Mouse (Mus musculus): ENCODE measurements at regions not wholly inside any gene's neighbourhood (a gene's known extent, or its start where the extent isn't known, plus 50 kb on each side); places are given as distances from the start of the nearest gene placed in this dataset.
A peak's percentile ranks its signal among the peaks of the same experiment; 100 is the strongest.

DNA sequence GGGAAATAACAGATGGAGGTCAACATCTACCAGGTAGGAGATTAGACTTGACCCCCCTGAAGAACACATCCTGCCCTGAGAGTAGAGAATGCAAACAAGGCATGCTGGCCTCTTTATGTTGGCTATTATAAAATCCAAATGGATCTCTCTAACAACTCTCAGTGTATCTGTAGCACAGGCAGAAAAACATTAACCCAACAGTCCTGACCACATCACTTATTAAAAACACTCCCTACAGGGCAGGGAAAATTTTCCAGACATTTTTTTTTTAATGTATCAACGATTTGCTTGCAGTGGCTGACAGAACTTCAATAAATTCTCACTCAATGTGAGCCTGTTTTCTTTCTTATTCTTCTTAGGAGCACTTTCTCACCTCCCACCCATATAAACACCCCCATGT, 511.4 kb downstream of the Cdk5rap2 start:
- DNase-seq, result no peak

DNA sequence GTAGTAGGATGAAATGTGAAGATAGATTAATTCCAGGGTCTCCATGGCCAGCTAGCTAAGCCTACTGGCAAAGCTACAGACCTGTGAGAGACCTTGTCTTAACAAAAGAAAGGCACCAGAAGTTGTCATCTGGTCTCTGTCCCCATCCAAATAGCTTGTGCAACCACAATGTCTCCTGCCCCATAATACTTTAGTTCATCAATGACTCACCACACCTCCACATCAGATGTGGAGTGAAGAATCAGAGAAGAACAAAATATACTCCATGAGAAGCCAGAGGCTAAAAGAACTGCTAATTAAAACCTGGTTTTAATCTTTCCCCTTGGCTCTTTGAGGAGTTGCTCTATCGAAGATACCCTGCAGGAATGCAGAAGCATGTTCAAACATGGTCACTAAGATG, 514.1 kb downstream of the Cdk5rap2 start:
- DNase-seq, result no peak

DNA sequence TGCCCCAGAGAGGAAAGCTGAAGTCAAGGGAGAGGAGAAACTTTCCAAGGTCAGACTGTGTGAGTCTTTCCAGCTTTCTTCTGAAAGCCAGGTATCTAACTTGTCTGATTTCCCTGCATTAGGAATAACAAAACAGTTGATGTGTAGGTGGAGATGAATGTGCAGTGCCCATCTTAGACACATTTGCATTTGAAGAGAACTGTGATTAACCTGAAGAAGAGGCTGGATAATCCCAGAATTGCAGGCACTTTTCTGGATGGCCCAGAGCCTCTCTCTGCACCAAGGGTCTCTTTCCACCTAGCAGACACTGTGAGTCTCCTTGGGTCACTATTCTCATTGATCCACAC, 517.4 kb downstream of the Cdk5rap2 start:
- no peak for DNase-seq

DNA sequence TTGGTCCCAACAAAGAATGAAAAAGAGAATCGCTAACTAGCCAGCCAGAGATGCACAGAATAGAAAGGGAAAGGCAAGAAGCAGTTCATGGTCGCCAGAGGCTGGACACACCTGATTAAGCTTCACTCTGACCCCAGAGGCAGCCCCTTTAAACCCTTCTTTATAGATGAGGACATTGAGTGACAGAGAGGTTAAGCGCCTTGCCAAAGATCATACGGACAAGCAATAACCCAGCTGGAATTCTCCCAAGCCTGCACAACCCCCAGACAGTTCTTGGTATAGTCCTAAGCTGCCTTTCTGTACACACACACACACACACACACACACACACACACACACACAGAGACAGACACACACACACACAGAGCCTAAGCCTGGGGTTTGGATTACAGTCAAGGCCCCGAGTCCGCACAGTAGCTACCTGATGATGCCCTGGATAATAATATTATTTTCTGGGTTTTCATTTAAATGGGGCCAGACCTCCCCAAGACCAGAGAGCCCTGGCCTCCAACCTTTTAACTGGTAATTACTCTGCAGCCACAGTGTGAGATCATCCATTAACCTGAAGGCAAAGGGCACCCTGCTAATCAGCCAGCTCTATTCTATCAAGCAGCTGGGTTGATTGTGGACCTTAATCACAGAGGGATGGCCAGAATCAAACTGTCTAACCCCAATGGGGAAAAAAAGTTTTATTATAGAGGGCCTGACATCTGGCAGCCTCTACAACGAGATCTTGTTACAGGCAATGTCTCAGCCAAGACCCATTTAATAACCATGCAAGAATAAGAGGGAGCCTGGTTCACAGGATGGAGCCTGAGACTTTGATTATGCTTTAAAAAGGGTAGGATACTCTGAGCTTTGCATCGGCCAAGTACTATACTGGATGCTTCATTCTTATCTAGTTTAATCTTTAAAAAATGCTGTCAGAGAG, 518.1 kb downstream of the Cdk5rap2 start:
- no peak for DNase-seq

DNA sequence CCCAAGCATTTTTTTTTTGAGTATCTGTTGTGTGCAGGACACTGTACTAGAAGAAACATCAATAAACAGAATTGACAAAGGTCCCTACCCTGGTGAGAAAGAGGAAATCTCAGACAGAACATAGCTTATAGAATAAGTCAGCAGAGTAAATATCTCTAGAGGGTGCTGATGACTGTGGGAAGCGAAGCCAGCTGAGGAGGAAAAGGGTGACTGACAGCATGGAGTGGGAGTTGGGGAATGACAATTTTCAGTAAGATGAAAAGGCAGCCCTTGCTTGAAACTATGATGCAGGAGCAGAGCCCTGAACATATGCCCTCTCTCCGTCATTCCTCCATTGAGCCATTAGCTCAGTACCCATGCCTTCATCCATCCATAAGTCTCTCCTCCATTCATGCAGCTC, 519.6 kb downstream of the Cdk5rap2 start:
- no peak for DNase-seq

DNA sequence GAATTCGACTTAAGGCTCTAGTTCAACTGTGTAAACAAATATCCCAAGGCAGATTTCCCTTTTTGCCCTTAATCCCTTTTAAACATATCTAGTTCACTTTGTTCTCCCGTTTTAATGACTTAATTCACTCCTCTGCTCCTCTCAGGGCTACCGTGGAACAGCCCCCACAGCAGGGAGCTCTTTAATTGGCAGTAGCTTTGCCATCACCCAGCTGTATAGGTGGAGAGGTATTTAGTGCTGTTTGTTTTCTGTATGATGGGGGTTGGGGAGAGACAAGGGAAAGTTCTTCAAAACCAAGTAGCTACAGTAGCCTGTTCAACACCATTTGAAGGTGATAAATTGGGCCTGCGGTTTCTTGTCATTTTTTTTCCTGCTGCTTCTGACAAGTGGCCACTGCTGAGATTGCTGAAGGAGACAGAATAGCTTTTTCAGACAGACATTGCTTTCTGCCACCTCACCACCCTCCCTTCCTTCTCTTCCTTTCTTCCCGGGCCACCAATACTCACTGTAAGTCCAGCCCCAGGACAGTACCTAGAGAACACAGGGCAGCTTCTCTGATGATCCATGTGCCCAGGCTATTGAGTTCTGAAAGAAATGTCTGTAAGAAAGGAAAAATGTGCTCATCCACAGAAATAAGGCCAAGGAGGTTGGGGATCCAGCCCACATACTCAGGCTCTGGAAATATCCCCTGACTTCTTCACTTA, 520.2 kb downstream of the Cdk5rap2 start:
- no peak for DNase-seq

DNA sequence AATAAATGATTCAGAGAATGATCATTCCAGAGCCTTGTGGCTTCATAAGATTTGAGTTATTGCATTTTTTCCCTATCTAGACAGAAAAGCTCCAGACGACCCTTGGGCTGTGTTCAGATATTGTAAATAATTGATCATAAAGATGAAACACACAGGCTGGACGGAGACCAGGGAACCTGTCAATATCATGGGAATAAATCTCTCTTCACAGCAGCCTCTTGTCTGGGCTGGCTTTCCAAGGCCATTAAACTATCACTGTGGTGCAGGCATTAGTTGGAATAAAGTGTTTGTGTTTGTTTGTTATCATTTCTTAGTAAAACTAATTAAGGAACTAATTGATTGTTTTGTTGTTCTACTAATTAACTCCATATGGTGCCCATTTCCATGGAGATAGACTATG, 533.5 kb downstream of the Cdk5rap2 start:
- DNase-seq, result no peak

DNA sequence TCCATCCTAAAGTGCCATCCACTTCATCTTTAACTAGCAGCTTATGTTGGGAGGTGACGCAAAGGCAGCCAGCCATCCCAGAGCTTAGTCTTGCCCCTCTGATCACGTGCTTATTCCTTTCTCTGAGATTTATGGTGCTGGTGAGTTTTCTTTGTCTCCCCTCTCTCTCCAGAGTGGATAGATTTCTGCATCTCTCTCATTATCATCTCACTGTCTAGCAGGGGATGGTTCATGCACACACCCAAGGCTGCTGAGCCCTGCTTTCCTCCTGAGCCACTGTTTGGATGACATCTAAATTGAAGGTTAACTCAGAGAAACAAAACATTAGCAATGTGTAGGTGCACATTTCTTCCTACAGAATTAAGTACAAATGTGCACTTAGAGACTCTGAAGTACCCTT, 539.6 kb downstream of the Cdk5rap2 start:
- no peak for DNase-seq

DNA sequence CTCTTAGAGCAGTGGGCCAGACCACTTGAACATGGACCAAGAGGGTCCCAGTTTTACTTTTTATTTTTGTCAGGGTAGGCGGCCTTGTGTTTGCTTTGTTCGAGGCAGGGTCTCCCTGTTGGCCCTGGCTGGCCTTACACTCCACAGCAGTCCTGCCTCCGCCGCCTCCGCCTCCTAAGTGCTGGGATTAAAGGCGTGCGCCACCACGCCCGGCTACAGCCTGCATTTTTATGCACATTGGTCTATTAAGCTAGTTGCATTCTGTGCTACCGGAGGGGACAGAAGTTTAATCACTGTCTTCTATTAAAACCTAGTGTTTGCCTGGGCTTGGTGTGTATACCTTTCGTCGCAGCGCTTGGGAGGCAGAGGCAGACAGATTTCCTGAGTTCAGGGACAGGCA, 555.2 kb downstream of the Cdk5rap2 start:
- no peak for DNase-seq

DNA sequence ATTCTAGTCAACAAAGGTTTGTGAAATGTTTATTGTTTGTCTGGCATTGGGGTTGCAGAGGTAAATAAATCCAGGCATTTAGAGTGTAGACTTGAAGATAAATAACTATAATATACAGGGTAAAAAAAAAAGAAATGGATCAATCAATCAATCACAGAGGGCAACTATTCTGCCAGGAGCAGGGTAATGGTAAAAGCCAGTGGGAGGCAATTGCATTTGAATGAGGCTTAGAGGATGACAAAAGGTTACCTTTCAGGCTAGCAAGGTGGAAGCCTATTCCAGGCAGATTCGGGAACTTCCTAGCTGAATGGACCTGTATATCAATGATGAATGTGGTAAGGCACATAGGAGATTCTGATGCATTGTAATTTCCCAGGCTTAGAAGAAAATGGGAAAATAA, 557.6 kb downstream of the Cdk5rap2 start:
- DNase-seq, result no peak

DNA sequence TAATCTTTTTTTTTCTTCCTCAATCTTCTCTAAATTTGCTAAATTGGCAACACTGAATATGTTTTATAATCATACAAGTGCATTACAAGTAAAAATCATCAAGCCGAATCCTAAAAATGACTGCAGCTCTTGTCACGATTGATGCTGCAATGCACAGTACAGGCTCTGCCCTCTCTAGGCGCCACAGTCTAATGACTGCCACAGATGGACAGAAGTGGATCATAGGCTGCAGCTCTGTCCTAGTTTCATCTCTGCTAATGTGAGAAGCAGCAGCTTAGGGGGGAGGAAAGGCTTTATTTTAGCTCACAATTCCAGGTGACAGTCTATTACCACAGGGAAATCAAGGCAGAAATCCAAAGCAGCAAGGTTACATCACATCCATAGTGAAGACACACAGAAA, 560.8 kb downstream of the Cdk5rap2 start:
- DNase-seq, result peak; percentile 8

DNA sequence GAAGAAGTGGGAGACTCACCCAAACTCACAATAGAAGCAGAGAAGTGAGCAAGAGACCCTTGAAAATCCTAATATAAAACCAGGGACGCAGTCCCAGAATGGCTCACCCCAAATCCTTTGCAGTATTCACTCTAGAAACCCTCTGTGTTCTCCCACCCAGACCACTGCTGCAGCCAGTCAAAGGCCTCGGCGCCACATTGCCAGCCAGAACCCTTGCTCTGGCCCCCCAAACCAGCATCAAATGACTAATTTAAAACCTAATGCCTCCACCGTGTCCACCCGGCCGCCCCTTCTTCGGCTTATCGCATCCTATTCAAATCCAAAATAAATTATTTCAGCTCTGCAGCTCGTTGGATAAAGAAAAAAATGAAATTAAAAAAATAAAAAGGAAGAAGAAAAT, 570.4 kb downstream of the Cdk5rap2 start:
- DNase-seq, result no peak

DNA sequence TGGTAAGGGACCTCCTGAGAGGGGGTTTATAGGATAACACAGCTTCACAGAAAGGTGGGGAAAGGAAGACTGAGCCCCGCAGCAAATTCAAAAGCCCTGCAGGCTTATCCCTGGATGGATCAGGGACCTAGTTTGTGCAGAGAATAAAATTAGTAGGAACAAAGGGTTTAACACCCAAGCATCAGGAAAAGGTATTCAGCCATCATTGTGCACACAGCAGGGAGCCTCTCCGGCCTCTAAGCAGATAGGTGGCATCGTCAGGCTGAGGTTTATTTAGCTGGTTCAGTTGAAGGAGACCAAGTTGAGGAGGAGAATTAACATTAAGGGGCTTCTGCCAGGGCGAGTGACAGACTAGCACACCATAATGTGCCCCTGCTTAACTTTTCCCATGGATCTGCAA, 571.3 kb downstream of the Cdk5rap2 start:
- DNase-seq, result no peak

DNA sequence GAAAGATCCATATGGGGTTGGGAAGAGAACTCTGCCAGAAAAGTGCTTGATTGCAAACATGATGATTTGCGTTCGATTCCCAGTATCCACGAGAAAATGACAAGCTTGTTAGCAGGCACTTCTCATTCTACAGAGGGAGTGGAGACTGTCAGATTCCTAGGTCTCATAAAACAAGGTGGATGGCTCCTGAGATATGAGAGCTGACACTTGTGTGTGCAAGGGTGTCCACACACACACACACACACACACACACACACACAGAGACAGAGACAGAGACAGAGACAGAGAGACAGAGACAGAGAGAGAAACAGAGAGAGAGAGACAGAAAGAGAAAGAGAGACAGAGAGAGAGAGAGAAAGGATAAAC, 585.4 kb downstream of the Cdk5rap2 start:
- DNase-seq, result no peak

DNA sequence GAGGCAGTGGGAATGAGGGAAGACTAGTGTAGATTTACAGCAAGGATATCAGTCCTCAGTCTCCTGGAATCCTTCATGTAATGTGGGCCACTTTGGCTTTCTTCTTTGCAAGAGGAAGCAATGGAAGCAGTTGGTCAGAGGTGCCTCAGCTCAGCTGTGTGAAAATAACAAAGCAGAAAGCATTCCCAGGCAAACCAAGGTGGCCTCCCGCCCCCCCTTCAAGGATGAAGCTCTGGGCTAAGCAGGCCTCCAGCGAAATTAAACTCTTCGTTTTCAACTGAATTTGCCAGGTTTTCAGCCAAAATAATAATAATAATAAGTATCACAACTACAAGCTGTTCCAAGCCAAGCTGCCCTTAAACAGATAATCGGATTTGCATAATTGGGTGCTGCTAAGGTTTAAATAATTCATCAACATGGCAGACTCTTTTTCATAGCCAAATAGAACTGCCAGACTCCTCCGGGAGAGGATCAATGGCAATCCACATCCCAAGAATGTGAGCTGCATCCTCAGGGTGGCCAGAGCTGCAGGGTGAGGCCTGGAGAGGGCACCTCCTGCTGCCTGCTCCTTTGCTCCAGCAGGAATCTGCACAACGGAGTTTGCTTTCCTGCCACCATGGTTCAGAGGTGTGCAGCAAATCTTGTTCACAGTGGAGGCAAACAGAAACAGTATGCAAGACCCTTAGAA, 585.9 kb downstream of the Cdk5rap2 start:
- no peak for DNase-seq

DNA sequence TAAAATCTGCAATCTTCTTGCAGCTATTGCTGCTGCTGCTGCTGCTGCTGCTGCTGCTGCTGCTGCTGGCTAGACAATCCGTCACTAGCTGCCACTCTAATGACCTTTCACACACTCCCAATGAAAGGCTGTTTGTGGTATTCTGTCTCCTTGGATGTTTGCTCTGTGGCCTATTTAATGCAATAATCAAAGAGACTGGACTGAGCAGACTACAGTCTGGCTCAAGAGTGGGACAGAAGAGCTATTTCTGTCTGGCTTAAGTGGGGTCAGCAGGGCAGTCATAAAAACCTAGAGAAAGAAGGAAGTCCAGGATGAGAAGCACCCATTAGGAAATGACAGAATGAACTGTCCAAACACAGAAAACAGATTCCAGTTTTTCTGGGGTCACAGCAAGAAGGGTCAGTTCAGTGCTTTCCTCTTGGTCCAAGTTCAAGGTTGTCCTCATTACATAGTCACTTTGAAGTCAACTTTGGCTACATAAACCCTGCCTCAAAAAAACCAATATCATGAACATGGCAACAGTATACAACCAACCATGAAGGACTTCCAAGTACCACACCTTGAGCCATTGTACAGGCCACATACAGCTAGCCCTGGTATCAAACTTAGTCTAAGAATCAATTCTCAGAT, 586.8 kb downstream of the Cdk5rap2 start:
- no peak for DNase-seq

DNA sequence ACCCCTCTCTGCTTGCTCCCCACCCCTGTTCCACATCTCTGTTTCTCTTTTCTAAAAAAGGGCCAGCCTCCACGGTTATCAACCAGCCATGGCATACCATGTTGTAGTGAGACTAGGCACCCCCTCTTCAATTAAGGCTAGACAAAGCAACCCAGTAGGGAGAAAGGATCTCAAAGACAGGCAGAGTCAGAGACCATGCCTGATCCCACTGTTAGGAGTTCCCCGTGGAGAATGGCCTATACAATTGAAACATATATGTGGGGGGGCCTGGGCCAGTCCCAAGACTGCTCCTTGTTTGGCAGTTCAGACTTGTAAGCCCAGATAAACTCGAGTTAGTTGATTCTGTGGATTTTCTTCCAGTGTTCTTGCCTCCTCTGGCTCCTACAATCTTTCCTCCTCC, 591.4 kb downstream of the Cdk5rap2 start:
- no peak for DNase-seq

DNA sequence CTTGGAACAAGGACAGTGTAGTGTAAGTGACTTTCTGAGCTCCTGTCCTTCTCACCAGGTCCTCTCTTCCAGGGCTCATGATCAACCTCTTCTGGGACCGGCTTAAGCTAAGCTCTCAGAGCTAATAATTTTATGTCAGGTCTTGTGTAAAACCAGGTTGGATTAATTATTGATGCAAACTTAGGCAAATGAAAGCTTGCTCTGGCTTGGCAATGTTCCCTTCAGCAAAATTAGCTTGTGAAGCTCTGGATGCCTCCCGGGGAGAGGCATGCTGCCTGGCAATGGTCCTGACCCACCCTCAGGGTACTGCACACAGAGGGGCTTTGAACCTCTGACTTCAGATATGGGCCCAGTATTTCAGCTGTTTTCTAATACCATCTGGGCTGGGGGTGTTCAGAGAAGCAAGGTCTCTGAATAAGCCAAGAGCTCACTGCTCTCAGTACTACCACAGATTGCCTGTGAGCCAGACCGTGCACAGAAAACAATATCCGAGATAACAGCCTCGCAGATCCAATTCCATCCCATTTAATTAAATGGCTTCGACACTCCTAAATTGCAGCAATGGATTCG, 624.7 kb downstream of the Cdk5rap2 start:
- DNase-seq, result no peak

DNA sequence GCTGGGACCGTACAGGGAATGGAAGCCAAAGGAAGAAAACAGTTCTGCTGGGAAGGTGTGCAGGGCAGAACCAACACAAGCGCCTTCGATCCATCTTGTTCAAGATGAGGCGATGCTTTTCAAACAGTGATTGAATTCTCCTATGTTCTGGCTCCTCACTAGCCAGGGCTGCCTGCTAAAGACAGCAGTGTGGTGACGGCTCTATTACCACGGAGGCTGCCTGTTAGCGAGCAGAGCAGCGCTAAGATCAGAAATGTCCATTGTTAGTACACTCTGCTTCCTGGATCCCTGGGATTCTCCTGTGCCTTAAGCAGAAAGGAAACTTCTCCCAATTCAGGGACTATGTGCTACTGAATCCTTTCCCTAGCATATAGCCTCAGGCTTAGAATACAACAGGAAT, 629.0 kb downstream of the Cdk5rap2 start:
- no peak for DNase-seq

DNA sequence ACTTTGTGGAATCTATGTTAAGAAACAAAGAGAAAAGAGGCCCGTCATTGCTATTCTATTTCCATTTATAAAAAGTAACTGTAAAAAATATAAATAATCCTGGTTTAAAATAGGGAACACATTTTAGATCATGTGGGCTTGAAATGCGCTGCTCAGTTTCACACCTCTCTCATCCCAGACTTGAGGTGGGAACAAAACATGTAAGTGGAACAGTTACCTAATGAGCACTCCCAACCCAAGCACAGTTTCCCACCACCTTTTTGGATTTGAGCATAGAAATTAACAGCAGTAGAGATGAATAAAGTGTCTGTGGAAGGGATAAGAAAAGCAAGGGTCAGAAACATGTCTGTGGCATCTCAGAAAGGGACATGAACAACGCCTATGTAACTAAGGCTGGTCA, 648.4 kb downstream of the Cdk5rap2 start:
- no peak for DNase-seq

DNA sequence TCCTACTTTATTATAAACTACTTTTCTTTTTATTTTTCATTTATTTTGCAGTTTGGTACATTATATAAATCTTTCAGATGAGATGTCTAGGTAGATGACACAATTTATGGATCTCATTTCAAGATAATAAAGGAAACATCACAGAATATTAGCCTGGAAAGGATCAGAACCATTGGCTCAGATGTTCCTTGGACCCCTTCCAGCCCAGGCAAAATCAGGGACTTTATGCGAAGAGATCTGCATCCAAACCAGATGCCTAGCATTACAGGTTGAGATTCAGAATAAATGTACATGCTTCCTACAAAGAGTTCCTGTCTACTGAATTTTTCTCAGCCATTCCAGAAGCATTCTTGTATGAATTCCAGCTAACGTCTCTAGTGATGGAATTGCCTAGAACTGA, 650.6 kb downstream of the Cdk5rap2 start:
- DNase-seq, result no peak

DNA sequence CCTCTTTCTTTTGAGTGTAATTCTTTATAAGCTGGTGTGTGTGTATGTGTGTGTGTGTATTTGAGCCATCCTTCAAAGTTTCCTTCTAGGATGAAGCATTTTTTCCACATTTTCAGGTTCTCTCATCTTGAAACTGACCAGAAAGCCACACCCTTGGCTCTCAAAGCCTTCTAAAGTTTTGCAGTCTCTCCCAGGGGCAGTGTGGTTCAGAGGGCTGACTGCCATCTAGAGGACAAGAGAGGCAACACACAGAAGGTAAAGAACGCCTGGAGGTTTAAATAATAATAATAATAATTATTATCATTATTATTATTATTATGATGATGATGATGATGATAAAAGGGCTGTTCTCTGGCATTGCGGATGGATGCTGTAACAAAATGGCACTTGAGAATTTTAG, 655.7 kb downstream of the Cdk5rap2 start:
- no peak for DNase-seq

DNA sequence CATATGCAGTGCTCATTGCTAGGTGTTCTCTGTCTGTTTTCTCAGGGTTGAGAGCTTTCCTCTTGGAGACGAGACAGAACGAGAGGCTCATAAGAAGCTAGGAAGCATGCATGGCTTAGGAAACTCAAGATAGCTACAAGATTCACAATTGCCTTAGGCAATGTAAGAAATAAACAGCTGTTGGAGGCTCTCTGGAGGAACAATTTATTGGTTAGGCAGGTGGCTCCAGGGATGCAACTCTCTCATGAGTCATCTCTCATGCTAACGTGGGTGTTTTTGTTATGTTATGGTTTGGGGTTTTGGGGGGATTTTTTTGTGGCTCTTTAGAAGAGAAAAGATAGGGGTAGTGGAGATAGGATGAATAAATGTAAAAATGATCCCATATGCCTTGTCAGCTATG, 657.2 kb downstream of the Cdk5rap2 start:
- DNase-seq, result no peak

Measured in cerebellum, adult 9-10 months (tissue).